Mouse (Mus musculus): ENCODE measurements around the gene Rbm17. TPM values are rescaled to one million over a fixed set of nuclear protein-coding genes. Genes with fewer than 3 reads are reported as not detected.

The Rbm17 gene
- total and polyA plus RNA-seq, 3 experiments: 223 to 318 TPM; not detected in 1

- peaks cover 0 to 3% of the 10 kb centered on the region in 2 experiments; a peak in 1 of 4 replicates for H3K4me1 ChIP-seq (ENCODE audit: control insufficient read depth in 1 of 2, insufficient read depth in 2 of 2, low read length in 2 of 2)
- H3K27me3 ChIP-seq (ENCODE audit: control insufficient read depth in 1 of 2, insufficient read depth in 2 of 2, low read length in 2 of 2): no peaks in the 10 kb centered on the region
- H3K79me2 ChIP-seq (ENCODE audit: control insufficient read depth, insufficient read depth, low read length, poor library complexity): peaks cover 17% of the 10 kb centered on the region
- DNase-seq (ENCODE audit: low read depth, low spot score): no peak
- TF ChIP-seq GABPA (IDR thresholded peaks at IDR 0.05; ENCODE audit: low read depth, low read length): no peak
- no peak for TF ChIP-seq SIN3A (IDR thresholded peaks at IDR 0.05; ENCODE audit: low read length)
- no peak for TF ChIP-seq EP300 (IDR thresholded peaks at IDR 0.05; ENCODE audit: low read depth in 1 of 2, low read length in 2 of 2)
- TF ChIP-seq HCFC1 (IDR thresholded peaks at IDR 0.05; ENCODE audit: low read depth, low read length): no peak
- no peak for TF ChIP-seq ELF1 (IDR thresholded peaks at IDR 0.05; ENCODE audit: low read depth, low read length)
- no peak for TF ChIP-seq GATA1 (IDR thresholded peaks at IDR 0.05; ENCODE audit: low read depth, low read length)
- TF ChIP-seq USF2 (IDR thresholded peaks at IDR 0.05; ENCODE audit: borderline replicate concordance in 1 of 2, insufficient read depth in 1 of 2, low read depth in 1 of 2, low read length in 2 of 2): no peak
- TF ChIP-seq TAL1 (IDR thresholded peaks at IDR 0.05; ENCODE audit: low read length): no peak
- TF ChIP-seq MAZ (IDR thresholded peaks at IDR 0.05; ENCODE audit: low read depth, low read length): no peak
- TF ChIP-seq MAFK (IDR thresholded peaks at IDR 0.05; ENCODE audit: borderline replicate concordance, low read depth, low read length): no peak
- TF ChIP-seq RAD21 (IDR thresholded peaks at IDR 0.05; ENCODE audit: low read depth, low read length): no peak
- peaks cover 9 to 38% of the 10 kb centered on the region in 2 experiments for H3K36me3 ChIP-seq (ENCODE audit: control insufficient read depth in 1 of 2, insufficient read depth in 2 of 2, low read length in 2 of 2)
- no peak overlapping the region for H3K9ac ChIP-seq (ENCODE audit: control insufficient read depth, low read depth, low read length, poor library complexity, severe bottlenecking)
- H3K27ac ChIP-seq (ENCODE audit: control insufficient read depth, low read depth, low read length): no peak overlapping the region
- no peaks in the 10 kb centered on the region for H3K9me3 ChIP-seq (replicated peaks; ENCODE audit: insufficient read depth, low read length)
- no peak overlapping the region for H3K4me3 ChIP-seq (ENCODE audit: control insufficient read depth in 1 of 2, insufficient read depth in 1 of 2, low read depth in 2 of 2, low read length in 2 of 2)
Observed at GRCm38 (mm10) chr2:11596690-11597089, 7.3 kb downstream of the Rbm17 start.

DNA sequence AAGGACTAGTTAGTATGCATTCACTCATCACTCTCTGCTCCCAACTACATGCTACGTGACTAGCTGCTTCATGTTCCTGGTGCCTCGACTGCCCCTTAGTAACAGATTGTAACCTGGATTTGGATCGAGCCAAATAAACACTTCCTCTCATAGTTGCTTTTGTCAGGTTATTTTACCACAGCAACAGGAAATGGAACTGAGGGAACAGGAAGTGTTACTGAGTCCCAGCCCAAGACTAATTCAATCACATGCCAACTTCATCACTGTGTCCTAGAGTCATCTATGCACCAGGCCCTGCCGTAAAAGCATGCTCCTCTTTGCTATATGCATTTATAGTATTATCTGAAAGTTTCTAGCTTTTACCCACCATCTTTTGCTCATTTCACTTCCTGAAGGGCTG, 16.0 kb downstream of the Rbm17 start:
- no peak for TF ChIP-seq GABPA (IDR thresholded peaks at IDR 0.05; ENCODE audit: low read depth, low read length)
- H3K36me3 ChIP-seq (ENCODE audit: control insufficient read depth in 1 of 2, insufficient read depth in 2 of 2, low read length in 2 of 2): peaks cover 0 to 35% of the 10 kb centered on the region in 2 experiments; a peak in 2 of 4 replicates
- H3K27me3 ChIP-seq (ENCODE audit: control insufficient read depth in 1 of 2, insufficient read depth in 2 of 2, low read length in 2 of 2): no peaks in the 10 kb centered on the region
- DNase-seq (ENCODE audit: low read depth, low spot score): no peak
- H3K27ac ChIP-seq (ENCODE audit: control insufficient read depth, low read depth, low read length): no peak overlapping the region
- no peaks in the 10 kb centered on the region for H3K4me1 ChIP-seq (ENCODE audit: control insufficient read depth in 1 of 2, insufficient read depth in 2 of 2, low read length in 2 of 2)
- no peak overlapping the region for H3K9ac ChIP-seq (ENCODE audit: control insufficient read depth, low read depth, low read length, poor library complexity, severe bottlenecking)
- H3K9me3 ChIP-seq (replicated peaks; ENCODE audit: insufficient read depth, low read length): no peaks in the 10 kb centered on the region
- no peaks in the 10 kb centered on the region for H3K79me2 ChIP-seq (ENCODE audit: control insufficient read depth, insufficient read depth, low read length, poor library complexity)
- no peak overlapping the region for H3K4me3 ChIP-seq (ENCODE audit: control insufficient read depth in 1 of 2, insufficient read depth in 1 of 2, low read depth in 2 of 2, low read length in 2 of 2)

DNA sequence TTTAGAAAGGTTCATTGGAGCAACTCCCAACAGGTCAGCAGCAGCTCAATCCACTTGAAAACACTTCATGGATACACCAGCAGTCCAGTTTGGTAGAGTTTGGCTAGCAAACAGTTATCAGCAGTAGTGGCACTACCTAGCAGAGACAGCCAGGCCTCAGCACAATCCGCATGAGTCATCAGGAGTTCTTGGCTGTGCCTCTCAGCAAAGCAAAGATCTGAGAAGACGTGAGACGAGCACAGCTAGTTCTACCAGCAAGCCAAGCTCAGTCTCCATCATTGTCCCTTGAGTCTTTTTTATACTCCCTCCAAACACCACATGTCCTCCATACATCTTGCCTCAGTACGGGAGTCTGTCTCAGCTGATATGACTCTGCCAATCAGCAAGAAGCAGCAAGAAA, 24.6 kb downstream of the Rbm17 start:
- H3K27ac ChIP-seq (ENCODE audit: control insufficient read depth, low read depth, low read length): no peak overlapping the region
- no peaks in the 10 kb centered on the region for H3K36me3 ChIP-seq (ENCODE audit: control insufficient read depth in 1 of 2, insufficient read depth in 2 of 2, low read length in 2 of 2)
- H3K9ac ChIP-seq (ENCODE audit: control insufficient read depth, low read depth, low read length, poor library complexity, severe bottlenecking): no peak overlapping the region
- no peaks in the 10 kb centered on the region; a peak in 1 of 4 replicates for H3K4me1 ChIP-seq (ENCODE audit: control insufficient read depth in 1 of 2, insufficient read depth in 2 of 2, low read length in 2 of 2)
- no peaks in the 10 kb centered on the region for H3K27me3 ChIP-seq (ENCODE audit: control insufficient read depth in 1 of 2, insufficient read depth in 2 of 2, low read length in 2 of 2)
- DNase-seq (ENCODE audit: low read depth, low spot score): no peak
- H3K79me2 ChIP-seq (ENCODE audit: control insufficient read depth, insufficient read depth, low read length, poor library complexity): no peaks in the 10 kb centered on the region
- H3K4me3 ChIP-seq (ENCODE audit: control insufficient read depth in 1 of 2, insufficient read depth in 1 of 2, low read depth in 2 of 2, low read length in 2 of 2): no peak overlapping the region
- H3K9me3 ChIP-seq (replicated peaks; ENCODE audit: insufficient read depth, low read length): no peaks in the 10 kb centered on the region
- TF ChIP-seq EP300 (IDR thresholded peaks at IDR 0.05; ENCODE audit: low read depth in 1 of 2, low read length in 2 of 2) (no peak), ZMIZ1 (IDR thresholded peaks at IDR 0.05; ENCODE audit: low read depth, low read length) (no peak), MAFK (IDR thresholded peaks at IDR 0.05; ENCODE audit: borderline replicate concordance, low read depth, low read length) (no peak), SIN3A (IDR thresholded peaks at IDR 0.05; ENCODE audit: low read length) (no peak), TCF12 (IDR thresholded peaks at IDR 0.05; ENCODE audit: low read depth, low read length) (no peak), ZNF384 (IDR thresholded peaks at IDR 0.05; ENCODE audit: low read depth, low read length) (no peak), UBTF (IDR thresholded peaks at IDR 0.05; ENCODE audit: borderline replicate concordance, insufficient read depth, low read depth, low read length) (no peak), RAD21 (IDR thresholded peaks at IDR 0.05; ENCODE audit: low read depth, low read length) (no peak), CTCF (IDR thresholded peaks at IDR 0.05 in 2 of 3, conservative IDR thresholded peaks at IDR 0.05 in 1 of 3; ENCODE audit: control insufficient read depth in 1 of 3, insufficient read depth in 1 of 3, low read depth in 2 of 3, low read length in 3 of 3, poor library complexity in 1 of 3, severe bottlenecking in 1 of 3) (no peak), E2F4 (IDR thresholded peaks at IDR 0.05; ENCODE audit: borderline replicate concordance, low read depth, low read length) (no peak), ETS1 (IDR thresholded peaks at IDR 0.05; ENCODE audit: low read depth, low read length) (no peak), POLR2AphosphoS5 (IDR thresholded peaks at IDR 0.05; ENCODE audit: borderline replicate concordance, low read depth, low read length) (no peak), HCFC1 (IDR thresholded peaks at IDR 0.05; ENCODE audit: low read depth, low read length) (no peak), TBP (IDR thresholded peaks at IDR 0.05; ENCODE audit: low read depth, low read length) (no peak)

Measured in MEL (cell line).